Mouse (Mus musculus): ENCODE results near the gene Sox15. TPM values are rescaled to one million over a fixed set of nuclear protein-coding genes. Genes with fewer than 3 reads are reported as not detected.

Gene Sox15
- polyA plus RNA-seq, 1 experiment = not detected

GRCm38 (mm10) chr11:69703814-69704612, 48.9 kb downstream of the Sox15 start:
- TF ChIP-seq TAL1 (IDR thresholded peaks at IDR 0.05; ENCODE audit: low read length) = no peak
- no peak for TF ChIP-seq GATA1 (IDR thresholded peaks at IDR 0.05; ENCODE audit: low read length)
- H3K27me3 ChIP-seq (ENCODE audit: control insufficient read depth) = no peaks in the 10 kb centered on the region
- no peaks in the 10 kb centered on the region for H3K36me3 ChIP-seq (ENCODE audit: control insufficient read depth)
- H3K4me3 ChIP-seq (replicated peaks) = no peak overlapping the region
- H3K4me1 ChIP-seq (ENCODE audit: control insufficient read depth) = peaks cover 19% of the 10 kb centered on the region
- H3K9me3 ChIP-seq (ENCODE audit: control insufficient read depth, low read length) = no peaks in the 10 kb centered on the region

DNA sequence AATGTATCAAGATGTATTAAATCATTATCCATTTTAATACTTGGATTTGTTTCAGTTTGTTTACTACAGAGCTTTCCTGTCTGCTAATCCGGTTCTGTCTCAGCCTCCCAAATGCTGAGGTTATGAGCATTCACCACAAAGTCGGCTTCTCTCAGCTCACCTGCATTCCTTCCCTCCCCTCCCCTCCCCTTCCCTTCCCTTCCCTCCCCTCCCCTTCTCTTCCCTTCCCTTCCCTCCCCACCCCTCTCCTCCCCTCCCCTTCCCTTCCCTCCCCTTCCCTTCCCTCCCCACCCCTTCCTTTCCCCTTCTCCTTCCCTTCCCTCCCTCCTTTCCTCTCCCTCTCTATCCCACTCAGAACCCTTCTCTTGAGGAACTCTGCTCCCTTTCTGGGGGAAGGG, 49.5 kb downstream of the Sox15 start:
- TF ChIP-seq GATA1 (IDR thresholded peaks at IDR 0.05; ENCODE audit: low read length) (no peak), TAL1 (IDR thresholded peaks at IDR 0.05; ENCODE audit: low read length) (no peak)
- peaks cover 23% of the 10 kb centered on the region for H3K4me1 ChIP-seq (ENCODE audit: control insufficient read depth)
- H3K9me3 ChIP-seq (ENCODE audit: control insufficient read depth, low read length) = no peaks in the 10 kb centered on the region
- no peaks in the 10 kb centered on the region for H3K36me3 ChIP-seq (ENCODE audit: control insufficient read depth)
- H3K4me3 ChIP-seq (replicated peaks) = no peak overlapping the region
- no peaks in the 10 kb centered on the region for H3K27me3 ChIP-seq (ENCODE audit: control insufficient read depth)

Other genes with a start within 250 kb of the Sox15 start
- 0.51 and 0.65 TPM in 2 replicates for gene Kdm6b, start 241.6 kb upstream of the Sox15 start, polyA plus RNA-seq (2012)
- 0.04 TPM in 1 of 2 replicates, not detected in the other for gene Dnah2, start 106.2 kb upstream of the Sox15 start, polyA plus RNA-seq (2012)
- 0.15 and 0.20 TPM in 2 replicates for gene Efnb3, start 95.1 kb upstream of the Sox15 start, polyA plus RNA-seq (2012)
- 3.8 and 7.2 TPM in 2 replicates for gene Wrap53, start 75.1 kb upstream of the Sox15 start, polyA plus RNA-seq (2012)
- 4.1 and 4.3 TPM in 2 replicates for gene Trp53, start 75.0 kb upstream of the Sox15 start, polyA plus RNA-seq (2012)
- 8.1 and 9.1 TPM in 2 replicates for gene Atp1b2, start 49.4 kb upstream of the Sox15 start, polyA plus RNA-seq (2012)
- 0.02 TPM in 1 of 2 replicates, not detected in the other for gene Shbg, start 37.4 kb upstream of the Sox15 start, polyA plus RNA-seq (2012)
- not detected in 2 replicates for gene Sat2, start 33.3 kb upstream of the Sox15 start, polyA plus RNA-seq (2012)
- 9.7 and 10.3 TPM in 2 replicates for gene Fxr2, start 22.3 kb upstream of the Sox15 start, polyA plus RNA-seq (2012)
- gene Mpdu1, start 7.3 kb downstream of the Sox15 start, polyA plus RNA-seq (2012) = 3.9 and 4.3 TPM in 2 replicates
- gene Cd68, start 10.8 kb downstream of the Sox15 start, polyA plus RNA-seq (2012) = 0.60 and 0.78 TPM in 2 replicates
- gene Eif4a1, start 17.1 kb downstream of the Sox15 start, polyA plus RNA-seq (2012) = 27.9 and 30.9 TPM in 2 replicates
- 5.4 and 5.6 TPM in 2 replicates for gene Senp3, start 26.8 kb downstream of the Sox15 start, polyA plus RNA-seq (2012)
- not detected in 2 replicates for gene Tnfsf13, start 30.5 kb downstream of the Sox15 start, polyA plus RNA-seq (2012)
- 0.02 TPM in 1 of 2 replicates, not detected in the other for gene Tnfsf12, start 40.5 kb downstream of the Sox15 start, polyA plus RNA-seq (2012)
- gene Tnfsfm13, start 40.8 kb downstream of the Sox15 start, polyA plus RNA-seq (2012) = not detected in 2 replicates
- gene Polr2a, start 103.3 kb downstream of the Sox15 start, polyA plus RNA-seq (2012) = 14.2 and 14.3 TPM in 2 replicates
- gene Slc35g3, start 106.7 kb downstream of the Sox15 start, polyA plus RNA-seq (2012) = not detected in 2 replicates
- 0.07 and 0.33 TPM in 2 replicates for gene Zbtb4, start 110.6 kb downstream of the Sox15 start, polyA plus RNA-seq (2012)
- not detected in 2 replicates for gene Chrnb1, start 140.6 kb downstream of the Sox15 start, polyA plus RNA-seq (2012)
- gene Fgf11, start 146.5 kb downstream of the Sox15 start, polyA plus RNA-seq (2012) = 0.01 TPM in 1 of 2 replicates, not detected in the other
- gene Tmem102, start 150.3 kb downstream of the Sox15 start, polyA plus RNA-seq (2012) = 0.05 TPM in 1 of 2 replicates, not detected in the other
- gene Gm39566, start 160.0 kb downstream of the Sox15 start, polyA plus RNA-seq (2012) = not detected in 2 replicates
- not detected in 2 replicates for gene Spem2, start 163.2 kb downstream of the Sox15 start, polyA plus RNA-seq (2012)
- gene Spem1, start 166.9 kb downstream of the Sox15 start, polyA plus RNA-seq (2012) = not detected in 2 replicates
- gene Nlgn2, start 182.5 kb downstream of the Sox15 start, polyA plus RNA-seq (2012) = 0.13 and 0.16 TPM in 2 replicates
- gene Tmem256, start 183.2 kb downstream of the Sox15 start, polyA plus RNA-seq (2012) = 204 and 212 TPM in 2 replicates
- 3.6 and 4.4 TPM in 2 replicates for gene Plscr3, start 191.1 kb downstream of the Sox15 start, polyA plus RNA-seq (2012)
- 0.94 and 1.1 TPM in 2 replicates for gene Tnk1, start 203.4 kb downstream of the Sox15 start, polyA plus RNA-seq (2012)
- gene Tmem95, start 222.7 kb downstream of the Sox15 start, polyA plus RNA-seq (2012) = not detected in 2 replicates
- gene Kctd11, start 226.1 kb downstream of the Sox15 start, polyA plus RNA-seq (2012) = 0.02 and 0.08 TPM in 2 replicates
- 0.23 and 0.37 TPM in 2 replicates for gene Acap1, start 240.2 kb downstream of the Sox15 start, polyA plus RNA-seq (2012)
- 0.14 and 0.18 TPM in 2 replicates for gene 2810408A11Rik, start 245.7 kb downstream of the Sox15 start, polyA plus RNA-seq (2012)
- gene Neurl4, start 245.8 kb downstream of the Sox15 start, polyA plus RNA-seq (2012) = 5.0 and 5.1 TPM in 2 replicates